Mouse (Mus musculus): ENCODE results near the gene Nppa. TPM values are rescaled to one million over a fixed set of nuclear protein-coding genes. Genes with fewer than 3 reads are reported as not detected.

Gene Nppa
- polyA plus RNA-seq, 1 experiment from 2014 or later, result 0.76 TPM

DNA sequence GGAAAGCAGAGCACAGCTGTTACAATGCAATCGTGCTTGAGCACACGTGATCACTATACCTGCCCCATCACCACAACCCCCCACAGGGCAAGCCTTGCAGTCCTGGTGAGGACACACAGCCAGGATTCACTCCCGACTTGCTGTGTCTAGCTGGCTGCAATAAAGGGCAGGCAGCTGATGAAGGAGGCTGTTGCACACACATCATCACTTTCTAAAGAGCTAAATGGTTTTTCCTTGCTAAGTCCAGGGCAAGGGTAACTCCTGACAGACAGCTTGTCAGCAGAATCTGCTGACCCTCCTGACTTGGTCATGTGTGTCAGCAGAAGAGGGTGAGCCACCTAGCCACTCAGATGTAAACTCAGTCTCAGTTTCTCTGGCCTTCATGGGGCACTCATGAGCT lies 16.5 kb downstream of the Nppa start:
- 84% methylated on average over 3 of the region's 3 CpGs for WGBS
- H3K9ac ChIP-seq (replicated peaks), result no peak overlapping the region

DNA sequence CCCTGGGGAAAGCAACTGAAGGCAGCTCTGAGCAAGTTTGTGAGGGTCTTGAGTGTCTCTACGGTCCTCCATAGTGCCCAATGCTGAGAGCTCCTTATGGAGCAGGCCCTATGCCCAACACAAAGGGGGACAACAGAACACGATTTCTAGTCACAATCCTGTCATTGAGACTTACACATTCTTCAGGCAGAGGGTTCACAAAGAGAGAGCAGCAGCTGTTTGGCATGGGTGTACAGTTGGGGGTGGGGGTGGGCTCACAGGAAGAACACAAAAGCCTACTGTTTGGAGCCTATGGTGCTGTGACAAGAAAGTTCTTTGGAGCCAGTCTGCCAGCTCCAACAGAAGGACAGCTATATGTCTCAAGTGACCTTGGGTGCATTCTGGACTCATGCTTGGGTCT lies 17.9 kb downstream of the Nppa start:
- Histone ChIP-seq H3K27ac (replicated peaks) (0 out of 2 replicates have a peak overlapping the region, but pooled peaks have one; percentile 23), H3K4me2 (replicated peaks) (no peak overlapping the region), H3K27me3 (no peaks in the 10 kb centered on the region), H3K9ac (replicated peaks) (no peak overlapping the region), H3K9me3 (no peaks in the 10 kb centered on the region), H3K4me3 (no peak overlapping the region), H3K4me1 (peaks cover 9% of the 10 kb centered on the region), H3K36me3 (peaks cover 96% of the 10 kb centered on the region)
- WGBS, result 45% methylated on average over 2 of the region's 2 CpGs
- ATAC-seq (replicated peaks), result peak; percentile 54; the same call in 1 of the 2 replicates

More for the DNA sequence above, 16.5 kb downstream of the Nppa start:
- Histone ChIP-seq H3K4me1 (peaks cover 9% of the 10 kb centered on the region), H3K27me3 (no peaks in the 10 kb centered on the region), H3K4me2 (replicated peaks) (no peak overlapping the region), H3K9me3 (no peaks in the 10 kb centered on the region), H3K4me3 (no peak overlapping the region), H3K27ac (replicated peaks) (no peak overlapping the region), H3K36me3 (peaks cover 96% of the 10 kb centered on the region)
- ATAC-seq (replicated peaks), result no peak

DNA sequence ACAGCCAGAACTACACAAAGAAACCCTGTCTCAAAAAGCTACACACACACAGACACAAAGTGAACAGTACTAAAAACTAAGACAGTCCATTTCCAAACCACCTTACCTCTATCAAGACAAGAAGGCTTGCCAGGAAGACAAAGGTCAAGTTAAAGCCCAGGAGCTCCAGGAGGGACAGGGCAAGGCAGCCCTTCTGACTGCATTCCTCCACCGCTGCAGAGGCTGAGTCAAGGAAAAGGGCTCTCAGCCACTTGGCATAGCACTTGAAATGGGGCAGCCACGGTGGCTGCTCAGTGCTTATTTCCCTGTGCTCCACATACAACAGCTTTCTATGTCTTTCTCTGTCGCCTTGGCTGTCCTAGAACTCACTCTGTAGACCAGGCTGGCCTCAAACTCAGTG lies 23.5 kb downstream of the Nppa start:
- Histone ChIP-seq H3K4me1 (peaks cover 4% of the 10 kb centered on the region), H3K4me2 (replicated peaks) (no peak overlapping the region), H3K36me3 (peaks cover 89% of the 10 kb centered on the region), H3K27me3 (no peaks in the 10 kb centered on the region), H3K27ac (replicated peaks) (no peak overlapping the region), H3K4me3 (no peak overlapping the region), H3K9ac (replicated peaks) (no peak overlapping the region), H3K9me3 (no peaks in the 10 kb centered on the region)
- WGBS, result 93% methylated on average over 3 of the region's 3 CpGs
- ATAC-seq (replicated peaks), result no peak

DNA sequence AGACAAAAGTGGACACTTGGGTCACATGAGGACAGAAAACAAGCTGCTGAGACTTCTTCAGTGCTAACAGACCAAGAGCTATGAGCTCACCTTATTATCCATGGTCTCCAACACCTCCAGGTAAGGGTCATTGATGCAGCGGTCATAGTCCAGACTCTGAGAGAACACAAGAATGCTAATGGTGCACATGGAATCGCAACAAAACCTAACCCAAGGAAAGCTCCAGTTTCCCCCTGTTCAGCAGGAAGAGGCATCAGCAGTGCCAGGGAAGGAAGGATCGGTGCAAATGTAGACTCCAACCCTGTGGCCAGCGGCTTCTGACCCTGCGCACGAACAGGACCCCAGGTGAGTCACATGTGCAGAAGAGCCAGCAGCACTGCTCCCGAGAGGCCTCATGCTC lies 28.8 kb downstream of the Nppa start:
- H3K4me2 ChIP-seq (replicated peaks), result no peak overlapping the region

DNA sequence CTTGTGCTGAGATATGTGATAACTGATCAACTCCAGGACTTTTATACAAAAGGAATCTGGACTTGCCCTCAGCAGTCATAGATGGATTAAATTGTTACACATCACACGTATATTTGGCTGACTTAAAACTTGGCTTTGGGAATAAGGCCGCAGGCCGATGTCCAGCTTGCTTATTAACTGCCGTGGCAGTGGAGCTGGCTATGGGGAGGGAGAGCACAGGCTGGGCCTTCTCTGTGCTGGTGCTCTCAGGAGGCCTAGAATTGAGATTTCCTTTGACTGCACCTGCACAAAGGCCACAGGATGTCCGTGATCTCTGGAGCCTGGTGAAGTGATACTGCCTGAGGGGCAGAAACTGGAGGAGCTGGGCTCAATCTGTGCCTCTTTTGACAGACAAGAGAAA lies 30.0 kb downstream of the Nppa start:
- Histone ChIP-seq H3K36me3 (peaks cover 48% of the 10 kb centered on the region), H3K4me2 (replicated peaks) (no peak overlapping the region), H3K9me3 (no peaks in the 10 kb centered on the region), H3K27ac (replicated peaks) (no peak overlapping the region), H3K4me1 (0 out of 2 replicates have a peak, but pooled peaks cover 3% of the 10 kb centered on the region), H3K4me3 (no peak overlapping the region), H3K27me3 (no peaks in the 10 kb centered on the region), H3K9ac (replicated peaks) (no peak overlapping the region)
- 87% methylated on average over 5 of the region's 5 CpGs for WGBS
- ATAC-seq (replicated peaks), result no peak

More for the DNA sequence above, 28.8 kb downstream of the Nppa start:
- Histone ChIP-seq H3K36me3 (peaks cover 51% of the 10 kb centered on the region), H3K4me1 (no peaks in the 10 kb centered on the region), H3K9me3 (no peaks in the 10 kb centered on the region), H3K4me3 (no peak overlapping the region), H3K27ac (replicated peaks) (no peak overlapping the region), H3K9ac (replicated peaks) (no peak overlapping the region), H3K27me3 (no peaks in the 10 kb centered on the region)
- 97% methylated on average over 7 of the region's 7 CpGs for WGBS
- no peak for ATAC-seq (replicated peaks)

DNA sequence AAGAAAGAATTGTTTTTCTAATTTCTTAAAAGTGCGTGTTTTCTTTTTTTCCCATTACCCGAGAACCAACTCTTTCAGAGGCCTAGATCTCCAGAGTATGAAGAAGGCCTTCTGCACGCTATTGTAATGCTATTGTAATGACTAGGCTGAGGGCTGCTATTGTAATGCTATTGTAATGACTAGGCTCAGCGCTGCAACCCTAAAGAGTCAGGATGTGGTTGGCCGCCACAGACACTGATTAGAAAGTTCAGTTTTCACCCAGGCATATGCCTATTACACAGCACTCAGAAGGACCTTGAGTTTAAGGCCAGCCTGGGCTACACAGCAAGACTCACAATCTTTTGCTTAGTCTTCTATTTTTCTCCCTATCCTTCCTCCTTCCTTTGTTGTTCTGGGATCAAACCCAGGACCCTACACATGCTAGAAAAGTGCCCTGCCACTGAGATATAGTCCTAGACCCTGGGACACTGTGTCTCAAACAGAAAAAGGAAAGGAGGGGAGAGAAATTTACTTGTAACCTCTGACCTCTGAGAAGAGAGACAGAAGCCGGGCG lies 33.4 kb downstream of the Nppa start:
- 69% methylated on average over 7 of the region's 7 CpGs for WGBS
- no peaks in the 10 kb centered on the region for H3K9me3 ChIP-seq
- ATAC-seq (replicated peaks), result no peak
- H3K36me3 ChIP-seq, result peaks cover 30% of the 10 kb centered on the region
- no peak overlapping the region for H3K27ac ChIP-seq (replicated peaks)
- H3K4me1 ChIP-seq, result peaks cover 13% of the 10 kb centered on the region
- no peak overlapping the region for H3K4me2 ChIP-seq (replicated peaks)
- no peak overlapping the region for H3K4me3 ChIP-seq
- H3K9ac ChIP-seq (replicated peaks), result no peak overlapping the region
- no peaks in the 10 kb centered on the region for H3K27me3 ChIP-seq

DNA sequence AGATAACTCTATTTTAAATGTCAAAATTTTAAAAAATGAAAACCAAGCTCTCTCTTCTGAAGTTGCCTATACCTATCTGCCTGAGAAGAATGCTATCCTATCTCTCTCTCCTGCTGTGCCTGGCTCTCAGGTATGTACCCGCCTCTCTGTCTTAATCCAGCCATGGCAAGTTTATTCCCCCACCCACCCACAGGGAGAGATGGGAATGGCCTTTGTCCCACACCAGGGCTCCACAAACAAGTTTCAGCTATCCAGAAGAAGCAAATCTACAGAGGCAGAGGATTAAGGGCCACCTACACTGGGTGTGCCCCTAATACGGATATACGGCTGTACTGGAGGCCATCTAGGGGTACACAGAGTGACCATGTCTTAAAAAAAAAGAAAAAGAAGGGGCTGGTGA lies 34.9 kb downstream of the Nppa start:
- no peak for ATAC-seq (replicated peaks)

DNA sequence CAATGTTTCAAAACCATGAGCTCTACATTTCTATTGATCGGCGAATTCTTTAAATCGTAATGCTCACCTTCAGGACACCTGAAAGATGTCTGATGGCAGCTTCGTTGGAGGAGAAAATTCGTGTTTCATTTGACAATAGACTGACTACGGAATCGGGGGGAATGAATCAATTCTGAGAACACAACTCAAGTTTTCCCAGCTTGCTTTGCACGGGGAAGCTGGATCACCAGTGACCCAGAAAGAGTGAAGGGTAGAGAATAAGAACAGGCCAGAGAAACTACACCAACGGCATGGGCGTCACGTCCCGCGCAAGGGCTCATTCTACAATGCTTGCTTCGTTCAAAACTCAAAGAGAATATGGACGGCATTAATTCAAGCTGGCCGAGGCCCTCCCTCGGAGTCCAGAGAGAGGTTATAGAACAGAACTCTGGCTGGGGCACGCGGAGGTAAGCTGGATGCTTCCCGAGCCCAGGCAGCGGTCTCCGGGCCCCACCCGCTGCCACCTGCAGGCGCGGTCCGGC lies 37.6 kb downstream of the Nppa start:
- H3K36me3 ChIP-seq, result peaks cover 21% of the 10 kb centered on the region; the same call in 1 of the 2 replicates
- peak overlapping the region; percentile 85 for H3K27ac ChIP-seq (replicated peaks)
- H3K4me2 ChIP-seq (replicated peaks), result peak overlapping the region; percentile 62
- no peaks in the 10 kb centered on the region for H3K9me3 ChIP-seq
- H3K27me3 ChIP-seq, result no peaks in the 10 kb centered on the region
- WGBS, result 6% methylated on average over 26 of the region's 26 CpGs
- peak overlapping the region; percentile 69 for H3K9ac ChIP-seq (replicated peaks)
- H3K4me3 ChIP-seq, result peak overlapping the region; percentile 57
- peaks cover 53% of the 10 kb centered on the region for H3K4me1 ChIP-seq
- no peak for ATAC-seq (replicated peaks)

More for the DNA sequence above, 34.9 kb downstream of the Nppa start:
- WGBS, result 87% methylated on average over 3 of the region's 3 CpGs
- no peak overlapping the region for H3K27ac ChIP-seq (replicated peaks)
- peaks cover 23% of the 10 kb centered on the region; the same call in 1 of the 2 replicates for H3K36me3 ChIP-seq
- H3K27me3 ChIP-seq, result no peaks in the 10 kb centered on the region
- no peaks in the 10 kb centered on the region for H3K9me3 ChIP-seq
- H3K4me1 ChIP-seq, result peaks cover 27% of the 10 kb centered on the region
- H3K4me2 ChIP-seq (replicated peaks), result no peak overlapping the region
- H3K4me3 ChIP-seq, result no peak overlapping the region
- no peak overlapping the region for H3K9ac ChIP-seq (replicated peaks)

DNA sequence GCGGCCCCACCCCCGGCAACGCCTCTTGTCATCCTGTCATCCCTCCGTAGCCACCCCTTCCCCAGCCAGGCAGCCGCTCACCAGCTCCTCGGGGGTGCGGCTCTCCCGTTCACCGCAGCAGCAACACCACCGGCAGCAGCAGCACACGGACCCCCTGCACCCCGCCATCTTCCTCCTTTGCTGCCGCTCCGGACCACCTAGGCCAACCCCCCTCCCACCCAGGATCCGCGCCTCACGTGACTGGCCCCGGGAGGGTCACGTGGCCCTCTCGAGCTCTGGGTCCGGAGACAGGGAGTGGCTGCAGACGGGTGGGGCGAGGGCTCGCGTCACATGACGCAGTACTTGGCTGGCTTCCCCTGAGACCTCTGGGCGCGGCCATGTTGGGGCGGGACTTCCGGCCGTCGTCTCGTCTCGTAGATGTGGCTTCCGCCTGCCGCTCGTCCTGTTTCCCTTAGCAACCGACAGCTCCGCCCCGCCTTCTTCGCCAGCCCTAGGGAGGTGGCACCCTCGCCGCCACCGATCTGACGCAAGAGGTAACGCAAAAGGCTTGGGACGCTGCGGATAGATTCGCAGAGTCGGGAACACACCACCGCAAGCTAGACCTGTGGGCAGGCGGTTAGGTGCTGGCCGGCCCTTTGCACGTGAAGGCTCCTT lies 38.2 kb downstream of the Nppa start, which contains the start of the genes Clcn6 and Mthfr:
Gene Clcn6, minus strand, starts transcription at position 222 of the 654 bp plus-strand sequence.
Gene Mthfr, plus strand, starts transcription at position 478 of the 654 bp plus-strand sequence.
- Histone ChIP-seq H3K4me1 (peaks cover 55% of the 10 kb centered on the region), H3K4me2 (replicated peaks) (peak within 1 kb of the TSS; percentile 67), H3K27ac (replicated peaks) (peak within 1 kb of the TSS; percentile 85), H3K9me3 (no peaks in the 10 kb centered on the region), H3K9ac (replicated peaks) (peak within 1 kb of the TSS; percentile 69), H3K4me3 (peak within 1 kb of the TSS; percentile 57), H3K36me3 (peaks cover 21% of the 10 kb centered on the region; the same call in 1 of the 2 replicates), H3K27me3 (no peaks in the 10 kb centered on the region)
- peak; percentile 94 for ATAC-seq (replicated peaks)
- WGBS, result under 1% methylated on average over 54 of the region's 54 CpGs

DNA sequence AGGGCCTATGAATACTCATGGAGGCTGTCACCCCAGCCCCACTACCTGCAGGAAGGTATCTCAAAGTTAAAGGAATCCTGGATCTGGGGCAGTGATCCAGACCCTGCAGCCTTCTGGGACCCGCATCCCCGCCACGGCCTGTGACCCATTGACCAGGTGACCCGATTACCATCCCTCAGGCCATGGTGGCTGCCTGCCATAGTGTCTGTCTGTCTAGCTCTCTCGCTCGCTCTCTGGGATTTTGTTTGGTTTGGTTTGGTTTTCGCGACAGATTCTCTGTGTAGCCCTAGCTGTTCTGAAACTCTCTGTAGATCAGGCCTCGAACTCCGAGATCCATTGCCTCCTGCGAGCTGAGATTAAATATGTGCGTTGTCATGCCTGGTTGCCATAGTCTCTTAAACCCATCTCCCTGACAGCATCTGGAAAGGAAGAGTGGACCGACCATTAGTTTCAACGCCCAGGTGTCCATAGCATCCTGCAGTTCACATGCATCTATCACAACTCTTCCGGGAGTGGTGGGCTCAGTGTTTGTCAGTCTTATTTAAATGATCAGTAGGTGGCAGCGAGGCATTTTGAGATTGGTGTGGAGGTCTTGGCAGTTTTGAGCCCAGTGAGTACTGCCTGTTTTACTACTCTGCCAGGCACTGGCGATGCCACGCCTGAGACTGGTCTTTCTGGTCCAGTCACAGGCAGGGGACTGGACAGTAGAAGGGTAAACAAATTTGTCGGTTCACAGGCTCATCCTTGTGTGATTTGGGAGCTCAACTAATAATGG lies 38.9 kb downstream of the Nppa start:
- Histone ChIP-seq H3K9ac (replicated peaks) (peak overlapping the region; percentile 63), H3K4me2 (replicated peaks) (peak overlapping the region; percentile 67), H3K9me3 (no peaks in the 10 kb centered on the region), H3K4me1 (peaks cover 55% of the 10 kb centered on the region), H3K36me3 (peaks cover 22% of the 10 kb centered on the region), H3K4me3 (peak overlapping the region; percentile 57), H3K27me3 (no peaks in the 10 kb centered on the region), H3K27ac (replicated peaks) (peak overlapping the region; percentile 85)
- no peak for ATAC-seq (replicated peaks)
- WGBS, result 19% methylated on average over 19 of the region's 19 CpGs

DNA sequence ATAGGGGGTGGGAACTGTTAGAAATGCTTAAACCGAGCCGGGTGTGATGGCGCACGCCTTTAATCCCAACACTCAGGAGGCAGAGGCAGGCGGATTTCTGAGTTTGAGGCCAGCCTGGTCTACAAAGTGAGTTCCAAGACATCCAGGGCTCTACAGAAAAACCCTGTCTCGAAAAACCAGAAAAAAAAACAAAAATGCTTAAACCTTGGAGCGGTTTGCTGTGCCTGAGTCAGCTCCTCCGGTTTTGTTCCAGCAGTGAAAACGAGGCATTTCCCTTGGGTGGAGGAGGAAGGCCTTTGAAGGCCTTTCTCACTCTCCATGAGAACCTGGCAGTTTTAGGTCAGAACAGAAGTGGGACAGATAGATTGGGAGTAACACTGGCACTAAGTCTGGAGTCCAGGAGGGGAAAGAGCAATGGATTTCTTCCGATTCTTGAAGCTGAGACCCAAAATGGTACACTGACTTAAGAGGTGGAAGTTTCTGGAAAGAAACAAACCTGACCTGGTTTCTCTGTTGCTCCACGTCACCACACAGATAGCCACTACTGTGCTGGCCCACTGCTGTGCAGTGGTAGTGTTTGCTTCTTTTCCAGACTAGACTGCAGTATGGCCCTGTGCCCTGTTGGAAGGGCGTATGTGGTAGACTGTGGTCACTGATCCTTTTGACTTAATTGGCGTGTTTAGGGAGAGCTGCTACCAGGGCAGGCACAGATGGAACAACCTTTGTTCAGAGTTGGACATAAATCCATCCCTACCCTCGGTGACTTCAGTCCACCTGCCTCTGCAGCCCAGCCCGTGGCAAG lies 39.7 kb downstream of the Nppa start:
- H3K36me3 ChIP-seq, result peaks cover 19% of the 10 kb centered on the region
- H3K9me3 ChIP-seq, result no peaks in the 10 kb centered on the region
- H3K4me1 ChIP-seq, result peaks cover 52% of the 10 kb centered on the region
- 62% methylated on average over 15 of the region's 15 CpGs for WGBS
- H3K9ac ChIP-seq (replicated peaks), result peak overlapping the region; percentile 34; the same call in 1 of the 2 replicates
- no peaks in the 10 kb centered on the region for H3K27me3 ChIP-seq
- peak overlapping the region; percentile 57 for H3K4me3 ChIP-seq
- no peak for ATAC-seq (replicated peaks)
- peak overlapping the region; percentile 67 for H3K4me2 ChIP-seq (replicated peaks)
- peak overlapping the region; percentile 85 for H3K27ac ChIP-seq (replicated peaks)

Data from forebrain, embryonic 15.5 days (tissue).